In genomic region chr13:78428084-78428445, GRCm38 (mm10) we compare ENCODE assay signal across 9 mouse cellular contexts.
DNase-seq lines count a peak whose midpoint lies in the region; ATAC-seq and TF ChIP-seq lines count a peak whose summit lies in the region.
"Had no signal": no experiment of that assay in that cellular context is flagged by ENCODE, and none has a peak within 500 bp of the region (broad histone marks: within the 10 kb centered on the region; RNA-seq: fewer than 3 reads in every experiment).

No protein-coding gene starts in this region.

- no peaks in the 10 kb centered on the region for H3K27me3 ChIP-seq in heart, adult 2 months (ENCODE audit: control insufficient read depth, insufficient read depth, low read length)
- H3K27me3 ChIP-seq in heart, embryonic 15.5 days = no peaks in the 10 kb centered on the region
- 0 out of 2 replicates have a peak, but pooled peaks cover 5% of the 10 kb centered on the region for H3K27me3 ChIP-seq in liver, embryonic 12.5 days (replicated peaks)

- no peak overlapping the region for H3K9ac ChIP-seq in heart, adult 2 months (ENCODE audit: low read depth, low read length)
- no peak overlapping the region for H3K9ac ChIP-seq in heart, embryonic 15.5 days
- no peak overlapping the region for H3K9ac ChIP-seq in liver, embryonic 12.5 days

- no peaks in the 10 kb centered on the region for H3K9me3 ChIP-seq in heart, embryonic 15.5 days (replicated peaks)
- H3K9me3 ChIP-seq in liver, embryonic 12.5 days (replicated peaks) = no peaks in the 10 kb centered on the region

- no peak for TF ChIP-seq EP300 in heart, adult 2 months (IDR thresholded peaks at IDR 0.05; ENCODE audit: insufficient read depth, low read depth, low read length)

- H3K4me2 ChIP-seq in heart, embryonic 15.5 days = peak overlapping the region; percentile 69
- H3K4me2 ChIP-seq in liver, embryonic 12.5 days = peak overlapping the region; percentile 40

- no peak for ATAC-seq in heart, embryonic 15.5 days (replicated peaks; ENCODE audit: insufficient number of reproducible peaks, insufficient read depth, low FRiP score, low read depth)
- ATAC-seq in liver, embryonic 12.5 days = no peak
- ATAC-seq in megakaryocyte-erythroid progenitor cell, adult 5-6 weeks (replicated peaks; ENCODE audit: low FRiP score, low TSS enrichment, poor library complexity, severe bottlenecking) = no peak
- ATAC-seq: CD4-positive, CD25-positive, alpha-beta regulatory T cell, adult 4 months had no signal

- H3K36me3 ChIP-seq in heart, adult 2 months (ENCODE audit: control insufficient read depth, insufficient read depth, low read length) = no peaks in the 10 kb centered on the region
- no peaks in the 10 kb centered on the region for H3K36me3 ChIP-seq in heart, embryonic 15.5 days
- H3K36me3 ChIP-seq in liver, embryonic 12.5 days = no peaks in the 10 kb centered on the region

- no peak for DNase-seq in heart, adult 2 months
- DNase-seq in heart, postnatal 4 days = no peak
- peak; percentile 22 for DNase-seq in NIH3T3 (ENCODE audit: low read depth)
- DNase-seq in thymus, adult 18-20 months = no peak
- no peak for DNase-seq in retina, postnatal 1 day

- TF ChIP-seq CTCF in heart, adult 2 months (IDR thresholded peaks at IDR 0.05) = no peak

- peak overlapping the region; percentile 30; the same call in 1 of the 2 replicates for H3K4me3 ChIP-seq in heart, adult 2 months
- H3K4me3 ChIP-seq in heart, embryonic 15.5 days = peak overlapping the region; percentile 44
- no peak overlapping the region for H3K4me3 ChIP-seq in liver, embryonic 12.5 days

- H3K79me2 ChIP-seq in heart, adult 2 months (replicated peaks; ENCODE audit: control insufficient read depth, insufficient read depth, low read length) = no peaks in the 10 kb centered on the region

- no peaks in the 10 kb centered on the region; the same call in 1 of the 2 replicates for H3K4me1 ChIP-seq in heart, adult 2 months (ENCODE audit: control insufficient read depth, insufficient read depth, low read length)
- 0 out of 2 replicates have a peak, but pooled peaks cover 11% of the 10 kb centered on the region for H3K4me1 ChIP-seq in heart, embryonic 15.5 days (replicated peaks)
- H3K4me1 ChIP-seq in liver, embryonic 12.5 days = no peaks in the 10 kb centered on the region

- TF ChIP-seq POLR2A in heart, adult 2 months (IDR thresholded peaks at IDR 0.05; ENCODE audit: insufficient read depth, low read depth, low read length) = no peak

- no peak overlapping the region; the same call in 1 of the 2 replicates for H3K27ac ChIP-seq in heart, adult 2 months
- no peak overlapping the region for H3K27ac ChIP-seq in heart, embryonic 15.5 days
- H3K27ac ChIP-seq in liver, embryonic 12.5 days = no peak overlapping the region

- intact Hi-C loops in heart, adult 2 months (cut with DNase I) = no loop called here

- 28% methylated on average over 9 of the region's 9 CpGs for WGBS in heart, adult 2 months
- WGBS in heart, embryonic 15.5 days = 11% methylated on average over 9 of the region's 9 CpGs
- whole genome bisulfite sequencing in liver, embryonic 12.5 days (ENCODE audit: insufficient replicate concordance) = 23% methylated on average over 9 of the region's 9 CpGs
